Mouse (Mus musculus) stomach, postnatal 0 days (tissue): ENCODE results near the gene Cyp4f16. TPM values are rescaled to one million over a fixed set of nuclear protein-coding genes. Genes with fewer than 3 reads are reported as not detected.

Source experiments
- ATAC-seq: fragments of 200-750 bp; cut with Nextera tagmentation; 2 replicates; pipeline ENCODE4 v1.8.0; 2017; ENCODE audit not compliant: low FRiP score, low TSS enrichment
- DNase-seq: peaks from one replicate; pipeline ENCODE4 v3.0.0-alpha.2; 2016; ENCODE audit warnings: low spot score
- H3K27ac ChIP-seq: fragments of 300-500 bp; sonication (generic); replicated peaks from 2 replicates; pipeline ENCODE4 v1.5.1; 2014; ENCODE audit warnings: mild to moderate bottlenecking, control low read depth
- H3K27me3 ChIP-seq: fragments of 300-500 bp; sonication (generic); 2 replicates; pipeline ENCODE4 v1.6.1; 2014; ENCODE audit warnings: low read length; ENCODE audit not compliant: control insufficient read depth, insufficient read depth
- H3K36me3 ChIP-seq: fragments of 300-500 bp; sonication (generic); 2 replicates; pipeline ENCODE4 v1.6.1; 2014; ENCODE audit warnings: low read length, mixed read lengths; ENCODE audit not compliant: control insufficient read depth, insufficient read depth
- H3K4me1 ChIP-seq: fragments of 300-500 bp; sonication (generic); replicated peaks from 2 replicates; pipeline ENCODE4 v1.6.1; 2014; ENCODE audit warnings: antibody characterized with exemption; ENCODE audit not compliant: control insufficient read depth, insufficient read depth
- H3K4me2 ChIP-seq: fragments of 300-500 bp; sonication (generic); replicated peaks from 2 replicates; pipeline ENCODE4 v1.6.1; 2014; ENCODE audit warnings: low read depth, mild to moderate bottlenecking, control low read depth, moderate library complexity
- H3K4me3 ChIP-seq: fragments of 300-500 bp; sonication (generic); 2 replicates; pipeline ENCODE4 v1.5.1; 2014; ENCODE audit warnings: low read depth, low read length, control low read depth
- H3K9ac ChIP-seq: fragments of 300-500 bp; sonication (generic); 2 replicates; pipeline ENCODE4 v1.6.1; 2014; ENCODE audit warnings: mild to moderate bottlenecking, low read length, control low read depth, mixed read lengths
- H3K9me3 ChIP-seq: fragments of 300-500 bp; sonication (generic); 2 replicates; pipeline ENCODE4 v1.6.1; 2016; ENCODE audit warnings: low read length; ENCODE audit not compliant: control insufficient read depth
- CTCF ChIP-seq: IDR thresholded peaks from 2 replicates; pipeline ENCODE4 v1.5.1; 2016; ENCODE audit warnings: antibody characterized with exemption, low read depth, mild to moderate bottlenecking, moderate library complexity
- EP300 ChIP-seq: optimal IDR thresholded peaks from 2 replicates; pipeline ENCODE3; 2016; ENCODE audit warnings: antibody characterized with exemption
- WGBS: fragments of 180-500 bp; shearing (Covaris S2); extraction: QIAGEN DNeasy Blood & Tissue Kit; methylation state at CpG from one replicate; pipeline ENCODE4 v1.1.7; 2014; 5-methylcytosine and 5-hydroxymethylcytosine counted together
- polyA plus RNA-seq: library from polyadenylated mRNA; unstranded; fragments of >200 nt; fragmentation: Nextera tagmentation; extraction: Ambion mirVana; gene quantifications from 2 replicates; pipeline ENCODE4 v1.2.1, GENCODE M21; 2015

Gene Cyp4f16
- polyA plus RNA-seq, 1 experiment from 2014 or later, result 18.3 TPM

DNA sequence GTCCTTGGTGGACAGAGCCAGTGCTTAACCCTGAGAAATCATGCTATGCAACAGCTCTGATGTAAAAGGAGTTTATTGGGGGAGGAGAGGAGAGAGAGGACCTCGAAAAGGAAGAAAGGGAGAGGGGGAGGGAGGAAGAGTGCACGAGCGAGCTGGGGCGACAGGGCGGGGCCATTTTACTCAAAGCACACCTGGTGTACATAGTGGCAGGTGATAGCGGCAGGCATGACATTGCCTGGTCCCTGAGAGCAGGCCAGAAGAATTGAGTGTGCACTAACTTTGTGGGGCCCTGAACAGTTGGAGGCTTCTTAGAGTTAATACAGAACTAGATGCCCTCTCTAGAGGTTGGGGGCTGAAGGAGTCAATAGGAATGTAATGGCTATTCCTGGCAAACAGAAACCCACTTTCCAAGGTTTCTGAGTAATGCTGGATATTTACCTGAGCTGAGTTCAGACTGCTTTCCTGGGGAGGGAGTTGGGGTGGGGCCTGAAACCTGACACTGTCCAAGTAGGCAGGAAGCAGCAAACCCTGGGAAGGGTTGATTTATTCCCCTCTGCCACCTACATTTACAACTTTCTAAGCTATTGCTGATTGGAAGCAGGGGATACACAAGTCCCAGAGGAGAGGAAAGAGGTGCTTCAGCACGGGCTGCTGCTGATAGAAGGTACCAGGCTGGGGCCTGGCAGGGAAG, 41.3 kb downstream of the Cyp4f16 start:
- DNase-seq, result peak; percentile 67
- peak; percentile 87 for ATAC-seq
- H3K4me3 ChIP-seq, result no peak overlapping the region
- H3K9ac ChIP-seq, result no peak overlapping the region
- TF ChIP-seq CTCF (no peak), EP300 (no peak)
- H3K4me2 ChIP-seq, result no peak overlapping the region
- H3K27me3 ChIP-seq, result no peaks in the 10 kb centered on the region
- H3K9me3 ChIP-seq, result no peaks in the 10 kb centered on the region
- no peaks in the 10 kb centered on the region for H3K4me1 ChIP-seq
- 37% methylated on average over 7 of the region's 7 CpGs for WGBS
- no peaks in the 10 kb centered on the region for H3K36me3 ChIP-seq
- peak overlapping the region; percentile 45; the same call in 1 of the 2 replicates for H3K27ac ChIP-seq

DNA sequence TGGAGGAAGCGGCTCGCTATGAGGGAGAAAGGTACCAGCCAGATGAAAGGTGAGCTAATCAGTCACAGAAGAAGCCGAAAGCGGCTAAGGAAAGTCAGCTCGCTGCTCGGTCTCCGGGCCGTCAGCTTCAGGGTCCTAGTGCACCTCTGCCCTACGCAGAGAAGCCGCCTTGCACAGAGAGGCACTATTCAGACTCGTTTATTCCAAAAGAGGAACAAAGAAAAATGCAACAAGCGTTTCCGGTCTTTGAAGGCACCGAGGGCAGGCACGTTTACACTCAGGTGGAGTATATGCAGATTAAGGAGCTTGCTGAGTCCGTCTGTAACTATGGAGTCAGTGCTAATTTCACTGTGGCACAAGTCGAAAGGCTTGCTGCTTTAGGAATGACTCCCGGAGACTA, 60.1 kb downstream of the Cyp4f16 start:
- Histone ChIP-seq H3K27ac (no peak overlapping the region), H3K27me3 (no peaks in the 10 kb centered on the region), H3K4me3 (no peak overlapping the region), H3K9ac (no peak overlapping the region), H3K4me1 (no peaks in the 10 kb centered on the region), H3K36me3 (no peaks in the 10 kb centered on the region), H3K9me3 (no peaks in the 10 kb centered on the region), H3K4me2 (no peak overlapping the region)
- ATAC-seq, result no peak
- WGBS, result 82% methylated on average over 18 of the region's 18 CpGs
- no peak for DNase-seq
- TF ChIP-seq EP300, result no peak
- no peak for TF ChIP-seq CTCF

Other genes starting within 250 kb of the Cyp4f16 start
- gene Akap8, start 215.3 kb upstream of the Cyp4f16 start, polyA plus RNA-seq, result 30.3 and 31.0 TPM in 2 replicates
- gene Akap8l, start 186.0 kb upstream of the Cyp4f16 start, polyA plus RNA-seq, result 25.2 and 31.7 TPM in 2 replicates
- 9.6 and 13.4 TPM in 2 replicates for gene Wiz, start 147.1 kb upstream of the Cyp4f16 start, polyA plus RNA-seq
- 0.56 and 0.63 TPM in 2 replicates for gene Rasal3, start 133.0 kb upstream of the Cyp4f16 start, polyA plus RNA-seq
- 0.10 and 0.16 TPM in 2 replicates for gene Pglyrp2, start 112.4 kb upstream of the Cyp4f16 start, polyA plus RNA-seq
- 56.5 and 57.9 TPM in 2 replicates for gene Cyp4f39, start 83.8 kb upstream of the Cyp4f16 start, polyA plus RNA-seq
- 3.5 and 3.8 TPM in 2 replicates for gene Cyp4f17, start 30.5 kb upstream of the Cyp4f16 start, polyA plus RNA-seq
- gene Cyp4f37, start 84.8 kb downstream of the Cyp4f16 start, polyA plus RNA-seq, result not detected in 2 replicates
- gene Cyp4f40, start 122.3 kb downstream of the Cyp4f16 start, polyA plus RNA-seq, result 0.04 and 0.23 TPM in 2 replicates
- 0.62 and 1.1 TPM in 2 replicates for gene Cyp4f15, start 149.1 kb downstream of the Cyp4f16 start, polyA plus RNA-seq